Mouse (Mus musculus): ENCODE measurements around the gene Prkn.

The Prkn gene

DNA sequence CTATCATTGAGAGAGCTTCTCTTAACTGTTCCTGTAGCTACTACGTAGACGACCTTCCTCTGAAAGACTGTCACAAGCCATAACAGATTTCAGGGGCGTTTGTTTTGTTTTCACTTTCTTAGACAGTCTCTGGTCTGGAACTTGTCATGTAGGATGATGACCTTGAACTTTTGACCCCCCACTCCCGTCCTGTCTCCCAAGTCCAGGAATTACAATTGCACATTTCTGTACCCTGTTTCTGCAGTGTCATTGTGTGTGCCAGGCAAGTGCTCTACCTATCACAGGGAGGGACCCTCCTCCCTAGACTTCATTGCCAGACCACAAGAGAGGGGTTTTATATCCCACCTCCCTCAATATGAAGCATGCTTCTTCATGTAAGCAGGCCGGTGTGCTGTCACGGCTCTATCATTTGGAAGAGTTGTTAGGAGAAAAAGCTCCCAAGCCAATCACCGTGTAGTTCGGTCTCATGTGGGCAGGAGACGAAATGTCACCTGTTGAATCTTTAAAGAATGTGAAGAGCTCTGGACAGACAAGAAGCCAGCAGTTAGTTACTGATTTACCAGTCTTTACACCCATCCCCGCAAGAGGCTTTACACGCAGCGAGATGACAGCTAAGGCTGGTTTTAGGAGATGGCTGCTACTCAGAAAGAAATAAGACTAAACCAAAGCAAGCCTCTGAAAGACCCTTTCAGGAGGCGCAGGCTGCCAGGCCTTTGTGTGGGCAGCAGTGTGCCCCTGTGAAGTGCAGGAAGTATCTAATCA is 1027.3 kb downstream of the Prkn start:
- no peak for DNase-seq

DNA sequence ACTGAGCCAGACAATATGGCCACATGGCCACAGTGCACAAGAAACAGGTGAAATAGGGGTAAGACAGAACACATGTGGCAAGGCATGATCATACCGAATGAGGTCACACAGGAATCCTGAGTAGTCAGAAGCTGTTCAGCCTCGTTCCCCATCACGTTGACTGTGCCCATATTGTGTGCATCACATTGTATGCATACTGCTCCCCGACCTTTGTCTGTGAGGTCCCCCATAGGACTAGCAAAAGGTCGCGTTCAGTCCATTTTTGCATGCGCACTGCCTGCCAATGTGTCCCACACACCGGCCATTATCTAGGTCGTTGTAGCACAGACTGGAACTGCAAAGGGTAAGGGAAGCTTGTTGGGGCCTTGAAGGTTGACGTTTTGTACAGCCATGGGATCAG is 1030.4 kb downstream of the Prkn start:
- no peak for DNase-seq

DNA sequence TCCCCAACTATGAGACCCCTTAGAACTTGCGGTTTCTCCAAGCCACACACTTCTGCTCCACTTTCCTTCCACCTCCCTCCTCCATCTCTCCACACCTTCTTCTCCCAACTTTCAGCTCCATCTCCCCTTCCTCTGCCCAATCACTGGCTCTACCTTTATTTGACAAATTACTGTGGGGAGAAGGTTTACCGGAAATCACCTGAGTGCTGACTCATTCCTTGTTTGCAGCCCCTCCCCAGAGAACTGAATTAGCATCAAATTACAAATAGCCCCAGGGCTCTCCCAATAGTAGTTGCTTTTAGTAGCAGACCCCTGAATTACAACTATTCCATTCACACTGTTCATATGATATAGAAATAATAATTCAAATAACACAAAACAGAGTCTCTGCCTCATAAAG is 1036.1 kb downstream of the Prkn start:
- no peak for DNase-seq

DNA sequence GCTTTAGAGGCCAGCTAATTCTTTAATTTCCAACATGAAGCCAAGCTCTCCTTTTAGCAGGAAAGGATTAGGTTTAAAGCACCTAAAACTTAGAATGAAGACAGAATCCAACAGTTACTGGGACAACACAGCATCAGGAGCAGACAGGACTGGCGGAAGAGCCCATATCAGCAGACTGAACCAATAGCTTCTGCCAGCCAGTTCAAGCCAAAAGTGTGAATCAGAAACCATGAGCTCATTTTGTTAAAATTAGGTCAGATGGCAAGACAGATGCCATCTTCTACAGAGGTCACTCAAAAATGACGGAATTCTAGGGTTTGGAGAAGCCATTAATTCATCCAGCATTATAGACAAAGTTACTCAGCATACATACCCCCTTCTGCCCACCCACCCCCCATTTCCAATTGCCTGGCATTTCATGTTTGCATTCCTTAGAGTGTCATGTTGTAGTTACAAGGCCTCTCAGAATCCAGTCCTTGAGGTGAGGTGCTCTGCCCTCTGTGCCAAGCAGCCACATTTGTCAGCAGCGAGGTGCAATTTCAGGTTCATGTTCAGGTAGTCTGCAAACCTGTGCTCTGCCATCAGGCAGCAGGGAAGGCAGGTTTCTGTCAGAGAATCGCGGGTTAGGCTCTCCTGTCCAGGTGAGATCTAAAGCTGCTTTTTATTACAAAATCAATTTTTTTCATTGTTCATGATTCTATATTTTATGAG is 1041.1 kb downstream of the Prkn start:
- no peak for DNase-seq

DNA sequence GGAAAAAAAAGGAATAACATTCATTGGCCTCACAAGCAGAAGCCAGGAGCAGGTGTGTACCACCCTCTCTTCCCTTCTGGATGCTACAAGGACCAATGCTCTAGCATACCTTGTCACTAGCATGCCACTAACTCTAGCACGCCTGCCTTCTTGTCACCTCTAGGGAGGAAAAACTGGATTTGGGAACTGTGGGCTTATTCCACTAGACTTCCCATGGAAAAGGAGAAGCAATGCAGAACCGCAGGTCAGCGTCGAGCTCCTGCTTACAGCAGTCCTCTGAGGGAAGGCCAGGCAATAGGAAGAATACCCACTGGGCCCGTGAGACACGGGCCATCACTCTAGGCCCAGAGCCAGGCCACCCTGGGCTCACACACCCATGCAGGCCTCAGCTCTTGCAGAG is 1045.4 kb downstream of the Prkn start:
- no peak for DNase-seq

DNA sequence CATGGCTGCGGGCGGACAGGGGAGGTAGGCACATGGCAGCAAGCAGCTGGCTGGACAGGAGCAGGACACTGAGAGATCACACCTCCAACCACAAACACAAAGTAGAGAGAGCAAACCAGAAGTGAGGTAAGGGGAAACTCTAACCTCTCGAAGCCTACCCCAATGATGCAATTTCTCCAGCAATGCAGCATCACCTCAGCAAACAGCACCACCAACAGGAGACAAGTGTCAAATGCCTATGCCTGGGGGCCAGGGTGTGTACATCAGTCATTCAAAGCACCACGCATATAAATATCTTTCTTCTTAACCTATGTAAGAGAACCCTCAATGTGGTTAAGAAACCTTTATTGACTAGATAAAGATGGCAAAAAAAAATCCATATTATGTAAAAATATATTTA is 1046.8 kb downstream of the Prkn start:
- no peak for DNase-seq

DNA sequence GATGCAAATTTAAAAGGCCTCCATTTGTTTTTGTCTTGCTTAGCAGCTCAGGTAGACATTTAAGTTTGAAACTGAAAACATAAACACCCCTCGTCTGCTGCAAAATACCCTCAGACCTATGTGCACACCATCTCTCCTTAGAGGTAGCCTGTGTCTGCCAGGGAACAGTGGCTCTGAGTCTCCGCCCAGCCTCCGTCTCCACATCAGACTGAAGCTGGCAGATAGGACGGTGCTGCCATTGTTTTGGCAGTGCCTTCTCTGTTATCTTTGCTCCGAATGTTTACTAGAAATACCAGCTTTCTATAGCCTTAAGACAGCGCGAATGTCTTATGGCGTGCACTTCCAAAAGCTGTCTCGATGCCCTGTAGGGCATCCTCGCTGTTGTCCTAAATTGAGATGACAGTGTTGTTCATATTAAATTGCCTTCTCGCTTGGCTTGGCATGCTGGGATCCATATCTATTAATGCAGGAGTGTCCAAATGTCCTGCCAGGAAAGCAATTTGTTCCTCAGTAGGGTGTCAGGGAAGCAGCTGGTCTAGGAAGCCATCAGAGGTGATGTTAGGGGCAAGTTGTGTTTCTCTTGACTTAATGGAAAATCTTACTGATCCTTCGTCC is 1047.5 kb downstream of the Prkn start:
- no peak for DNase-seq

DNA sequence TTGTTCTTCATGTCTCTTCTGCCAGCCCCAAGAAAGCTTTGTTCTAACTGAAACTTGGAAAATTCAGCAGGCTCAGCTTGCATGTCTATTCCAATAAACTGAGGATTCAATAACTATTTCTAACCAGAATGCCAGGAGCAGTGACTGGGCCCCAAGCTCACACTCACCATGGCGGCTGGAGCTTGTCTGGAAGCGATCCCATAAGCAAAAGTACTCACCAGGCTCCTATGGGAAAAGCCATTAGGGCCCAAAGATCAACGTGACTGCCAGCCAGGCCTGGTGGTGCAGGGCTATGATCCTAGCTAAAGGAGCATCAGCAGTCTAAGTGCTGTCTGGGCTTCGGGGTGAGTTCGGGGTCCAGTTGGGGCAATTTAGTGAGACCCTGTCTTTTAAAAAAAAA is 1048.6 kb downstream of the Prkn start:
- no peak for DNase-seq

DNA sequence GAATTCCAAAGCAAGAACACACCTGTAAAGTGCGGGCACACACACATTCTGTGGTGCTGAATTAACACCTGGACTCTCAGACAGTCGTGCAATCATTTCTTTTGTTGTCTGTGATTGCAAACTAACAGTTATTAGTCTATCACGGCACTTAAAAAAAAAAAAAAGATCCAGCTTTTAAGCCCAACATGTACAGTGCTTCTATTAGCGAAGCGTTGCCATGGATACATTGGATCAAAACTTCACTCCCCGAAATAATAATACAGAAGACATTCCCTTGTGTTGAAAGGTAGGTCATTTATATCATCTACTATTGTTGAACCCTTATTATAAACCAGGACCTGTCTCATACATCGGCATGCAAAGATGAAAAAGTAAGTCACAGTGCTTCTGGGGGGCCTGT is 1060.1 kb downstream of the Prkn start:
- no peak for DNase-seq

DNA sequence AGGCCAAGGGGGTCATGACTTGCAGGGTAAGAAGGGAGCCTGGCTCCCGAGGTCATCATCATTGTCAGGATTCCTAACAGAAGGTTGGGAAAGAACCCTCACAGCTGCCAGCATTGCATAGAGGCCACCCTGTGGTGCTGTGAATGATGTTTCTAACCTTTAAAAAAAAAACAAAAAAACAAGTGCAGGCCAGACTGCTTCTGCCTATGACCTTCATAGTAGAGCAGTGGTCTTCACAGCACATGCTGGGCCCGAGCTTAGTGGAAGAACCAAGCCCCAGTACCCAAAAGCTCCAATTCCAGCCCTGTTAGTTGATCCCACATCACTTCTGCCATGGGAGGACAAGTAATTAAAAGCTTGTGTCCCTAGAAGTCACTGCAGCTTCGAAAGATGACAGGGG is 1061.5 kb downstream of the Prkn start:
- no peak for DNase-seq

DNA sequence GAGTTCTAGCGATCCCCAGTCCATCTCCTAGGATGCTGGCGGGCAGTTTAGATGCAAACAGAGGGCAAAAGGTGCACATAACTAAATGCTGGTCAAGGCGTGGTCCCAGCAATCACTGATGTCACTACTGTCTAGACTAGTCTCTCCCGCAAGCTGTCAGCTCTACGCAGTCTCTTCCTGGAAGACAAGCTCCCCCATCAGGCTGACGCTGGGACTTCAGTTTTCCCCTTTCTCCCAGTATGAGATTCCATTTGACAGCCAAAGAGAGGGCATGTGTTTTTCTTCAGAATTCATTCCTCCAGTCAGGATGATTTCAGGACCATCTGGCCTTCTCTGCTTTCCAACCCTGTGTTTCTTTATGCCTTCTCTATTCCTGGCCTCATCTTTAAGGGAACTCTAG is 1062.8 kb downstream of the Prkn start:
- DNase-seq, result no peak

DNA sequence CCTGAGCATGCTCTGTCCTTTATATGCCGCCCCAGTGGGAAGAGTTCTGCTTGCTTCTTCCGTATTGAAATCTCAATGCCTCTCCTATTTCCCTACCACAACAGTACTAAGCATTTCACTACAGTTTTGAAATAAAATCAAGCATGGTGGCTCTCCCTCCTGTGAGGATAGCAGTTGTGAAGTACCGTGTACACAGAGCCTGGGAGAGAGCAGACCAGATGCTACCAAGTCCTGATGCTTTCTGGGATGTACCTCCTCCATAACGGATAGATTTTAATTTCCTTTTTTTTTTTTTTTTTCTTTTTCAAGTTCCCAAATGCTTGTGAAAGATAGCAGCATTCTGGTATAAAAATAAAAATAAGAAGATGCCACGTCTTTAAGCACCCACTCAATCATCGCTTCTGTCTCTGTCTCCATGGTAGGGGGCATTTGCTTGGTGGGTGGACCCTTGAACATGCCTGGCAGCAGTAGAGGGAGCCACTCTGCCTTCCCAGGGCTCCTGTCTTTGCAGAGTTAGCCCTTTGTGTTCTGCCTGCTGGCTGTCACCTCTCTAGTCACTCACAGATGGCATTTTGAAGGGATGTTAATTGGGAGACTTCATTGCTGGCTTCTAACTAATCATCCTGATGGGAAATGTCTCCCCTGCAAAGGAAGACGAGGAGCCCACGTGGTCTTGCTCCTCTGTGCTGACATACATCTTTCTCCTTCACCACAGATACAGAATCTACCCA is 1070.6 kb downstream of the Prkn start:
- no peak for DNase-seq

DNA sequence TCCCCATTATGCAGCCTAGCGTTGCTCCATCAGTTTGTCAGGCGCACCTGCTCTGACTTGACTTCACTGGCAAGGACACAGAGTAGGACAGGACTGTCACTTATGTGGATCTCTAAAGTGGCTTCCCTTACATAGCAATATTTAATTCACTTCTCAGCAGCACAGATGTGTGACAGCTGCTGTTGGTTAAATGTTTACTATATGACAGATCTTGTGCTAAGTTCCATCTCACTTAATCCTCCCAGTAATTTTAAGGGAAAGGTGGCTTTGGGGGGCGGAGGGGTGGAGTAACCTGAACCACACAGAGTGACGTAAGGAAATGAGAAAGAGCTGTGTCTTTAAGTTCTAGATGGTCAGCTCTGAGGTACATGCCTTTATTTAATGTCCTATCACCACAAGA is 1072.0 kb downstream of the Prkn start:
- no peak for DNase-seq

DNA sequence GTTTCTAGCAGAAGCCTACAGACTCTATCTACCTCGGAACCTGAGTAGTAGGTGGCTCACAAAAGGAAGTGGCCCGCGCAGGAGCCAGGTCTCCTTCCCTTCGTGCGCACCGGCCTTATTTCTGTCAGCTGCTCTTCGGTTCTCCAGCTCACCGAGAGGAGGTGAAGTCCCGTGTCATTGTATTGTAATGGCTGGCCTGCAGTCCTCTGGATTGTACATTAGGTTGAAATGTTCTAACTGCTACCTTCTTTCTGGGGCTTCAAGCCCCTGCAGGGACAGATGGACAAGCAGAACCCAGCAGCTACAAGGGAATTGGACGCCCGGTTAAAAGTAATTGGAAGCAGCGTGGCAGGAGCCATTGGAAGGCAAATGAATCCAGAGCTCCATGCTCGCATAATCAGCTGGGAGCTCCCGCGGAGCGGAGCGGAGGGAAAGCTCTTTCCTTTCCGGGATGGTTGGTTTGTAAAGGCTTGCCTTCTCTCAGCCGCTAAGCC is 1072.7 kb downstream of the Prkn start:
- no peak for DNase-seq

DNA sequence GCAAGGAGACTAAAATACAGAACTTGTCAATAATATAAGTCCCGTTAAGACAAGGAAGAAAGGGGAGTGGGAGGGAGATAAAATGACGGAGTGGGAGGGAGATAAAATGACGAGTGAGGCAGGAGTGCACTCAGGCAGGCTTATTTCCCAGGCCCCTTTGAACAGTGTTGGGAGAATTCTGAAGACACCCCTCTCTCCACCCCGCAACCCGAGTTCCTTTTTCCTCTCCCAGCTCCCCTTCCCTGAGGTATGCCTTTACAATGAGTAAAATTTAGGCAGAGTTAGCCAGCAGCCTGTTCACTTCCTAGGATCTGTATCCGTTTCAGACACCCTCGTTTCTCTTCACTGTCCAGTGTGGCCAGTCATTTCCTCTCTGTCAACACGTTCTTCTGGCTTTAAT is 1073.4 kb downstream of the Prkn start:
- DNase-seq, result no peak

DNA sequence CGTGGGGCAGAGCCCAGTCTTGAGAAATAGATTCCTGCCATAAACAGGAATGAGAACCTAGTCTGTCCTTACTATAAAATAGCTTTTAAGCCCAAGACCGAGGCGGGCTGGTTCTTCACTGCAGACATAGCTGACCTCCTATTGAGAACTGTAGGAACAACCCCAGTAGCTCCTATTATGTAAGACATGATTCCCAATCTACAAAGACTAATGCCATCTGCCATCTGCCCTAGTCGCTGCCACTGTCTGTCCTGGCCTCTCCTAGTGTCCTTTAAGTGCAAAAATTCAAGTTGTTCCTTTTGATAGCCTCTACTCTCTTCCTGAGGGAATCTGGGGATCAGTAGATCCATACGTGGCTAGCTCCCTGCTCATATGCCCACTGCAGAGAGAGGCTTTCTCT is 1074.3 kb downstream of the Prkn start:
- DNase-seq, result no peak

DNA sequence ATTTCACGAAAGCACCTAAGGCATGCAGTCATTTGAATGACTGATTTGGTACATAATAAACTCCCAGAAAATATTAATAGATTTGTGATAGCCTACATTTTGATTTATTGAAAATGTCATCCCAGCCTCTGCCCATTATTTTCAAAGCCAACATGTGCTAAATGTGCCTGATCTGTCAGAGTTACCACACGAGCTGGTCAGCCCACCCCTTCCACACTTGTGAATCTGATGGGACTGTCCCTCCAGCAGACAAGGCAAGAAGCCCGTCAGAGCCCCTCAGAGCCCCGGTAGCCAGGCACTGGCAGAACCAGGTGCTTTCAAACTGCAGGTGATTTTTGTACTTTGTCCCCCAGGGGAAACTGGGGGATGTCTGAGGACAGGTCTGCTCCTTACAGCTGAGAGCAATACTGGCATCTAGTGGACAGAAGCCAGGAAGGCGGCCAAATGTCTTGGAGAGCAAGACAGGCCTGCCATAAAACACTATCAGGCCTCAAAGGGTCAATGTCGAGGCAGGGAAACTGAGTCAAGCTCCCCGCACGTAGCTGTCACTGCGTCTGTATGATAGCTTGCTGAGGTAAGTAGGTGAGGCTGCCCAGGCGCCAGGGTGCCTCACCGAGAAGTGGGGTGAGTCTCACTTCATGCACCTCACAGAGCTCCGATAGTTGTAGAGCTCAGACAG is 1078.1 kb downstream of the Prkn start:
- no peak for DNase-seq

DNA sequence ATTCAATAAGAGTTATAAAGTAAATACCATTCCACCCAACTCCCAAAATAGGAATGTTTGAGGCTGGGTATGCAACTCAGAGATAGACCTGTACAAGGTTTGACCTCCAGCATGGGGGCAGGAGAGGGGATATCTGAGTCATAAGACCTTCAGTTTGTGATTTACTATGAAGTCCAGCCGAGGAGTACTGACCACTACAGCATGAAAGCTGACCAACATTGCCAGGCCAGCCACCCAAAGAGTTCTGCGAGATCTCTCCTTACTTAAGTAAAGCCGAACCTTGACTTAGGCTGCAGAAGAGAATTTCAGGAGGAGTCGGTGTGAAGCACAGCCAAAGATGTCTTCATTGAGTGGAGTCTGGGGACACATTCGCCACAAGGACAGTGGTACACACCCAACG is 1079.4 kb downstream of the Prkn start:
- no peak for DNase-seq

DNA sequence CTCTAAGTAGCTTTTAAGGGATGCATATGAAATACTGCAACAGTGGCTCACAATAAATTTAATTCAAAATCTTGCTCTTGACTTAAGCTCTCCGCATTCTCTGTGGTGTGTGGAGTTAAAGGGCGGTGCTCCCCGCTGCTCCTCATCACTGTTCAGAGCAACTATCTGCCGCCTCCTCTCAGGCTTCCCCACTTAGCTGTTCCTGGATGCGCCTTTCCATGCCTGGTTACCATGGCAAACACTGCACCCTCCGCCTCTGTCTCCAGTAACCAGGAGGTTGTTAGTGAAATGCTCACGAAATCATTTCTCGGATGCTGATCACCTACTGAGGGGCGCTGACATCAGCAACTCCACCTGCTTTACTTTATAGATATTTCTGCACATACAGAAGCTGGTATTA is 1080.8 kb downstream of the Prkn start:
- DNase-seq, result no peak

DNA sequence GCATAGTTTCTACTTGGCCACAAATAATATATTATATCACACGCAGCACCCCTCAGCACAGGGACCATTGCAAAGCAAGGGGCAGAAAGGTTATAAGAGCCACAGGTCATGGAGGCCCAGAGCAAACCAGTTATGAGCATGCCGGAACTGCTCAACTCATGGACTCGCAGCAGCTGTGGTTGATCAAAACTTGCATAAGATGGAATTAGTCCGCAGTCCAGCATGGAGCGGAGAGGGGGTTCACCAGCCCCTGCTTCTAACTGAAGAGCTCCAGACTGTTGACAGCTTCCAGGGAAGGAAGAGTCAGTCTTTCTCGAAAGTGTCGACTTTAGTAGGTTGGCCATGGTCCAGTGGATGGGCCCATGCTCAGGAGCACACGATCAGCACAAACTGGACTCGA is 1083.8 kb downstream of the Prkn start:
- no peak for DNase-seq

DNA sequence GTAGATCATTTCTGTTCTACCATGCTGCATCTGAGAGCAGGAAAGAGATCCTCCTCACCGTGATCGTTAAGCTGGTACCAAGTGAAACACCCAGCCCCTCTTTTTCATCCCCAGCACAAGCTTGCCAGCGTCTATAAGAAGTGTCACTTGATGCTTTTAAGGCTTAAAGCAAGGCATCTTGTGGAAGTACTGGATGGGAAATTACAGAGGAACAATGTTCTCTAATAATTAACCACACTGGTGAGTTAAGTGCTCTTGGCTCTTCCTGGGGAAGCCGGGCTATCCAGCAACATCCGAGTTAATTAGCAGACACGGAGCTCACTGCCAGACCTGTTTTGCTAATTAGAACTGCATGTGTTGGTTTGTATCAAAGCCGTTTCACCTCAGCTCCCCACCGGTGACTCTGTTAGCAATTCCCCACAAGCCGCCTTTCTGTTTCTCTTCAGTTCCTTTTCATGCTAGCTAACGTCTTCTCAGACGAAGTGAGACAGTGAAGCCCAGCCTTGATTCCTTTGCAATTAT is 1086.7 kb downstream of the Prkn start:
- no peak for DNase-seq

DNA sequence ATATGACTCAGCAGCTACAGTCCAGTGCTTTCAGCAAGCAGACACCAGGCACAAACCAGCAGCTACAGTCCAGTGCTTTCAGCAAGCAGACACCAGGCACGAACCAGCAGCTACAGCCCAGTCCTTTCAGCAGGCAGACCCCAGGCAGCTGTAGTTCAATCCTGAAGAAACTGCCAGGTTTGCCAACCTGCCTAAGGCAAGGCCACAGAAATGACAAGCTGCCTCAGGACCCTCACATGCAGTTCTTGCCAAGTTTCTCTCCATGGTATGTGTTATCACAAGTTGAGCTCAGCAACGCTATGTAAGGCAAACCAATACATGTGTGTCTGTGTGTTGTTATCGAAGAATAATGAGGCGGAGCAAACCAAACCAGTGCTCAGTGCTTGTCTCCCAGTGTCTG is 1091.5 kb downstream of the Prkn start:
- DNase-seq, result no peak

DNA sequence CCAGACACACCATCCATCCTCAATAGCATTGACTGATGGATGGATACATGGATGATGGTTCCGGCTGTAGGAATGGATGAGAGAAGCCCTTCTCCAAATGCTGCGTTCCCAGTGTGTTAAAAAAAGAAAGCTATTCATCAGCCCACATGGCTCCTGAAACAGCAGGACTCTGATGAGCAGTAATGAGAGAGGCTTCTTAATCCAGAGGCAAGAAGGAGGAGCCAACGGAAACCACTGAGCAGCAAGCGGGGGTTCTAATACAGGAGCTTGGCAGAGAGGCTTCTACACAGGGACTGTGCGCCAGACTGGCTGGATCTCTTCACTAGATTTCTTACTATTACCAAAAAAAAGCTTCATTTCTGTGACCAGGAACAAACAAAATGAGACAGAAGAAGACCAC is 1093.6 kb downstream of the Prkn start:
- no peak for DNase-seq
